Mouse (Mus musculus) monocyte, adult 2 months (primary cell): ENCODE measurements around the gene Rrp36.

ENCODE experiments used
- DNase-seq, 2 experiments: peaks; one replicate each; pipeline ENCODE4 v3.0.0; 2022; ENCODE audit warnings: low spot score in 2 of 2, low read depth in 1 of 2

Rrp36 gene

GRCm38 (mm10) chr17:46673850-46674529 is at the start of gene Rrp36:
Gene Rrp36 (minus strand): TSS chr17:46674352.
- peak; percentile 72 to 79 for DNase-seq

GRCm38 (mm10) chr17:46721077-46721476 is 46.9 kb upstream of the Rrp36 start:
- DNase-seq, result no peak

DNA sequence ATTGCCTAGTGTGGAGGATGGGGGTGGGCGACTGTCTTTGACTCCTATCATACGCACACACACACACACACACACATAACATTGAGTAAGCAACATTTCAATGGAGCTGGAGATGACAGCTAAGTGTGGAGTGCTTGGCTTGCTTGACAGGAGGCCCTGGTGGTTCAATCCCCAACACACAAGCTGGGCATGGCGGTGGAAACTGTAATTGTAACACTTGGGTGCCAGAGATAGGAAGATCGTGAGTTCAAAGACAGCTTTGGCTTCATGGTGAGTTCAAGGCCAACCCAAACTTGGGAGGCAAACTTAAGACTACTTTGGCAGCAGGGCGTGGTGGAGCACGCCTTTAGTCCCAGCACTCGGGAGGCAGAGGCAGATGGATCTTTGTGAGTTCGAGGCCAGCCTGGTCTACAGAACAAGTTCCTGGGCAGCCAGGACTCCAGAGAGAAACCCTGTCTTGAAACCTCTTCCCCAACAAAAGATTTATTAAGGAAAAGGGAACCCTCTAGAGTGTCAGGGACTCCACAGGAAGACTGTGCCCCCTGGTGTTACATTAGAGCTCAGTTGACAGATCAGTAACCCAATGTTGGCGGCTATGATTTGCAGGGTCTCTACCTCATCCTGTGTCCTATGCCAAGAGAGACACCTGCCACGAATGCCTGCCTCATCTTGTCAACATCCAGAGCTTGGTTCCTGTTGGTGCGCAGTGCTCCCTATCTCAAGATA is 40.8 kb upstream of the Rrp36 start:
- DNase-seq, result no peak

DNA sequence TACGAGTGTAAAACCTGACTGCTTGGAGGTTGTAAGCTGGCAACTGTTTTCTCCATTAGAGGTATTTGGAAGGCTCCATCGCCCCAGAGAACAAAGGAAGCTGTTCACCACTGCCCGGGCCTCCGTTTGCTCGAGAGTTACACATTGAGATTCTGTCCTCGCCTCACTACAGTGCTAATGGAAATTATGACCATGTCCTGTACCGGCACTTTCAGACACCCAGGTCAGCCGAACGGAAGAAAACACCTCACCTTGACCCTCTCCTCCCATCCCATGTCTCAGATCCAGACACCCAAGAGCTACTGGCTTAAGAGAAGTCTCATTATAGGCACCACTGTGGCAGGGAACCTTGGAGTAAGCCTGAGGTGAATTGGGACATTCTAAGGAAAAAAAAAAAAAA is 39.7 kb upstream of the Rrp36 start:
- no peak for DNase-seq

DNA sequence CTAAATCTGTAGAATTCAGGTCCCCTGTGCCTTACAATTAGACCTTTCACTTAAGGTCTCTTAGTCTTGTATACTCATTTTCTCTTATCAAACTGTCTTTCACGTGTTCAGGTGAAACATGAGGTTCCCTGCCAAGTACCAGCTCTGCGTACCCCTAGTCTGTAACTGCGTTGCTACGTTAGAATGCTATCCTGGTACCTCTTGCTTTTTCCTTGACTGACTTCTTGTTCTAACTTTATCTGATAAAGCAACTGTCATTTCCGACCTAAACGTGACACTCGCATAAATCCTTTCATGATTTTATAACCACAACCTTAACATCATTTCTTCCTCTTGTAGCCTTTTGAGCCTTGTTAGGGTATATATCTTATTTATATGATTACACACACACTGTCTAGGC is 38.3 kb upstream of the Rrp36 start:
- no peak for DNase-seq

- DNase-seq, result no peak
These were observed 37.6 kb upstream of the Rrp36 start for GRCm38 (mm10) chr17:46711612-46712271.

- DNase-seq, result peak; percentile 65 to 79
These were observed 36.9 kb upstream of the Rrp36 start, which contains the start of gene Pex6 for GRCm38 (mm10) chr17:46710959-46711597. Gene Pex6 (plus strand): TSS chr17:46711463.

GRCm38 (mm10) chr17:46706375-46707089 is 32.4 kb upstream of the Rrp36 start:
- DNase-seq, result no peak

GRCm38 (mm10) chr17:46704887-46705835 is 31.0 kb upstream of the Rrp36 start, which contains the start of gene Ppp2r5d:
Gene Ppp2r5d (minus strand): TSS chr17:46705111.
- DNase-seq, result peak; percentile 91 to 93

DNA sequence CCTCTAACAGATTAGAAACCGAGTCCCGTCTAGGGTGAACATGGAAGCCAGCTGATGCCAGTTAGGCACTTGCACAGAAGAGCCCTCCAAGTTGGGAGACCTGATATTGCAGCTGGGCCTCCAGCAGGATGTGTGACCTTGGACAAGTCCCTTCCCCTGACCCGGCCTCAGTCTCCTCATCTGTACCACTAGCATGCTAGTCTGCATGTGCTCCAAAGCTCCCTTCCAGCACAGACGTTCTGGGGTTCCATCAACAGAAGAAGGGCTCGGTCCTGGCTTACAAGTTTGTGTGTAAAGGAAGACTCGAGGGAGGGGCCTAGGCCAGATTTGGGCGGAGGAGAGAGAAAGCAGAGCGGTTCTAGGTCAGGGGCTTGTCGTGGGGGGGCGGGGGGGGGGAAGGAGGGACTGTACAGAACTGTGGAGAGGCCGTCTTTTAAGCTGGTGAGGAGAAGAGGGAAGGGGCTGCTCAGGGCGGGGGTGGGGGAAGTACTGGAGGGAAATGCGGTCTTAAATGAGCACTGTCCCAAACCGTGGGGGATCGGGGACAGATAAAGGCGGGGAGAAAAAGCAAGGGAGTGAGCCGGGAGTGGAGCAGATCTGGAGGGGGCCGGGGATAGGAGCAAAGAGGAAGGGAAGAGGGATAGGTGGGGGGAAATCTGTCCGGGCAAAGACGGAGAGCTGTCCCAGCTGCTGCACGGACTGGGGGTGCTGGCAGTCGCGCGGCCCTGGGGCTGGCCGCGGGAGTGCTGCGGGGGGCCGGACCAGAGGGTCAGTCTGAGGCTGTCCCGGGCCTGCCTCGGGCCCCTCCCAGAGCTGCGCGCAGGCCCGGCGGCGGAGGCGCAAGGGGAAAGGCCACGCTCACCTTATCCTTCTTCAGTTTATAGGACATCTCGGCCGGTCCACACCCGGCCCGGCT is 30.1 kb upstream of the Rrp36 start:
- DNase-seq, result no peak

- DNase-seq, result no peak
These were observed 28.4 kb upstream of the Rrp36 start for GRCm38 (mm10) chr17:46702506-46702905.

DNA sequence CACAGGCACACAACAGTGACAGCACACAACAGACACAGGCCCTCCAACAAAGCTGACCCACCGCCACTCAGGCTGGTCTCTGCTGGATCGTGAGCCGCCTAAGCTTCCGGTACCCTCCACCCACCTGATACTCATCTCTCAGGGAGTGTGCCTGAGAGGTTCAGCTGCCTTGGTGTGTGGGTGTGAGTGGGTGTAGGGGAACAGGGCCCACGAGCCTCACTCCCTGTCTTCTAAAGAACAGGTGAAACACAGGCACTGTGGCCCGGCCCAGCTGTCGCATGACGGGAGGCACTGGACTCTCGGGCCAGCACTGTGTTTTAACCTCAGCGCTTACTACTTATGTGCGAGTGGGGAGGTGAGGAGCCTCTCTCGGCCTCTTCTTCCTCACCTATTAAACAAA is 27.9 kb upstream of the Rrp36 start:
- DNase-seq, result no peak

- no peak for DNase-seq
These were observed 27.3 kb upstream of the Rrp36 start for GRCm38 (mm10) chr17:46701489-46701888.

DNA sequence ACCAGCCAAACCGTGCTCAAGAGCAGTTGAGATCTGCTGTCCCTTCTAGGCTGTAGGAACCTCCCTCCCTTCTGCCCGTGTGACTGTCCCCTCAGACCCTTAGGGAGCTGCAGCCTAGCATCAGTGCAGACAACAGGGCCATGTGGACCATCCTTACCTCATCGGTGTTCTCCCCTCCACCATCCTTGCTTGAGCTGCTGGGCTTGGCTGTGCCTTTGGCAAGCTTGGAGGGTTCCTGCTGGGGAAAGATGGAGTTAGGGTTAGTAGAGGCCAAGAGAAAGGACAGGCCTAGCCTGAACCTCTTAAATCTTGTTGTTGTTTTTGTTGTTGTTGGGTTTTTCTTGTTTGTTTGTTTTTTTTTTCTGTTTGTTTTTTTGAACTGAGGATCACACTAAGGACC is 25.8 kb upstream of the Rrp36 start:
- no peak for DNase-seq

DNA sequence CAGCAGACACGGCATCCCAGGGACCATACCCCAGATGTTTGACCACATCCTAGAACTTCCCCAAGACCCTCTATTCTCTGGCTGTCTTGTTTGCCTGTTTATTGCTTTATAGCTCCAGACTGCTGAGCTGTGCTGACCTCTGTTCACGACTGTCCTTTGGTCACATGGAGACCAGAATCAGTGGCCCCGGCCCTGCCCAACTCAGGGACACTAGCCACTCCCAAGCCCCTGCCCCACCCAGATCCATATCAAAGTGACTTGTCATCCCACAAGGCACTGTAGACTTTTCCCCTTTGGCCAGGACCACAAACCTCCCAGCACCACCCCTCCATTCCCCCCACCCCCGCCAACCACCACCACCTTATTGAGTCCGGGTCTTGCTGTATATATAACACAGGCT is 25.1 kb upstream of the Rrp36 start:
- DNase-seq, result no peak

- no peak for DNase-seq
These were observed 24.4 kb upstream of the Rrp36 start for GRCm38 (mm10) chr17:46698515-46698914.

DNA sequence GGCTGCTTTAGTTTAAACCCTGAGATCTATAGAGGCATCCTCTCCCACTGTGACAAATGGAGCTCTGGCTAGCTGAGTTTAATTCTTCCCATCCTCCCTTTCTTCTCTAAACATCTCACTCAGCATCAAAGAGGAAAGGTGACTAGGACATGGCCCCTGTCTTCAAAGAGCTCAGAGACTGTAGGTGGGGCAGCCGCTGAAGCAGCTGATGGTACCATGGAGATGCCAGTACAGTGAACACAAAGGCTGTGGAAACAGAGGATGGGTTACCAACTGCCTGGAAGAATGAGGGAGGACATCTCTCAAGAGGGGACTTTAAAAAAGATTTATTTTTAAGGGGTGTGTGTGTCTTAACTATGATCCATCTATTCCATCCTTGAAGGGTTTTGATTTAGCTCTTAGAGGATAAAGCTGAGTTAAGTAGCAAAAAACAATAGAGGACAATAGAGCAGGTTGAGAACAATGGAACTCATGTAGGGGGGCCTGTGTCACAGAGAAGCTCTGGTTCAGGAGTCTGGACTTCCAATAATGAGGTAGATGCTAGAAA is 20.4 kb upstream of the Rrp36 start:
- DNase-seq, result no peak

DNA sequence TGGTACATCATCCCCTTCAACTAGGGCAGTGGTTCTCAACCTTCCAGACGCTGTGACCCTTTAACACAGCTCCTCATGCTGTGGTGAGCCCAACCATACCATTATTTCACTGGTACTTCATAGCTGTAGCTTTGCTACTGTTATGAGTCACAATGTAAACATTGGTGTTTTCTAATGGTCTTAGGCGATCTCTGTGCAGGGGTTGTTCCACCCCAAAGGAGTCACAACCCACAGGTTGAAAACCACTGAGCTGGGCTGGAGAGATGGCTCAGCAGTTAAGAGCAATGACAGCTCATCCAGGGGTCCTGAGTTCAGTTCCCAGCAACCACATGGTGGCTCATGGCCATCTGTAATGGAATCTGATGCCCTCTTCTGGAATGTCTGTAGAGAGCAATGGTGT is 17.2 kb upstream of the Rrp36 start:
- no peak for DNase-seq

DNA sequence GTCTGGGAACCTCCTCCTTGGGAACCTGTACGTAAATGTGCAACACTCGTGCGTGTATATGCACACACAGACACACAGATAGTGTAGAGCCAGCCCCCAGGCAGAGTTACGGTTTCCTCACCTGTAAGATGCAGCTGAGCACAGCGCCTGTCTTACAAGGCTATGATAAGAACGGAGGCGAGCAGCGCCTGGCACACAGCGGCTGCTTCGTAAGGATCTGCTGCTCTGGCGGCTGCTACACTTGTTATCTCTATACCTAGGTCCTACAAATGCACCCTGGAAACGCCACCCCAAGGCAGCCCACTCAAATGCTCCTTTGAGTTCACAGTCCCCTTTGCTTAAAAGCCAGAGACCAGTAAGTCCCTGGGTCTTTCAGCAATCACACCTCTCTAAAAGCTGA is 16.5 kb upstream of the Rrp36 start:
- no peak for DNase-seq
